Mouse (Mus musculus) lung, postnatal 36 days (tissue): ENCODE data around the gene Fcrl1.
A peak's percentile ranks its signal among the peaks of the same experiment; 100 is the strongest.
"Not testable (repeated sequence)": the region's sequence is repeated elsewhere in the genome, so short reads cannot be mapped to it uniquely, and the experiment has no call there.

Experiments
- DNase-seq: peaks from one replicate; pipeline ENCODE4 v3.0.0; 2022; ENCODE audit warnings: mixed read lengths

Gene Fcrl1

DNA sequence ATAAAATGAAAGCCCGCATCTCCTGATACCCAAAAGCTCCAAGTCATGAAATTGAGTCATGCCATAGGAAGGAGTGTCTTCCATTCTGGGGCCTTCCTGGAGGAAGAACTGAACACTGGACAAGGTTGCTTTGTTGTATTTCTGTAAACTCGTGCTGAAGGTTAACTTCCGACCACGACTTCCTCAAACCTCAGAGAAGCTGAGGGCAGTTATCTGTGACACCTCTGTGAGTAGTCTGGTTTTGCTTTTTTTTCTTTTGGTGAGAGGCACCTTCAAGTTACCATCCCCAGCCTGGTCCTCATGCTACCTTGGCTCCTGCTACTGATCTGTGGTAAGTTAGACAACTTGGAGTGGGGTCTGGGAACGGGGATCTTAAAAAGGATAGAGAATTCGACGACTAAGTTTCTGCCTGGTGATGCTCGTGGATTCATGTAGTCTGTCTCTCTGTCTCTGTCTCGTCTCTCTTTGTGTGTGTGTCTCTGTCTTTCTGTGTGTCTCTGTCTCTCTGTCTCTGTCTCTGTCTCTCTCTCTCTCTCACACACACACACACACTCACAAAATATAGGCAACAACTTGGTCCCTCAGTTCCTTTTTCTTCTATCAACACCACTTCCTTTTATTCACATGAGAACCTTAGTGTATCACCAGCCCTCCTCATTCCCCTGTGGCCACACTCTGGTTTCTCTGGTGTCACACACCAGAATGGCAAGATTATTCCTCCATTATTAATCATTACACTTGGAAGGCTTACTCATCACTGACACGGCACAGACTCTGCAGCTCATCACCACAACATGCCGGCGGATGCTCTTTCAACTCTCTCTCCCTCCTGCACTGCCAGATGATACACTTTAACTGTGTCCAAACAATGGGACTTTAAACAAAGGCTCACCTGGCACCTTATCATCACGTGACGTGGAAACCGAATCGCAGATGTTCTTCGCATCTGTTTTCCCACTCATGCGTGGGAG is at the start of gene Fcrl1:
Gene Fcrl1 (plus strand): TSS at position 193 of the 971 bp plus-strand sequence.
- DNase-seq: peak; percentile 27

DNA sequence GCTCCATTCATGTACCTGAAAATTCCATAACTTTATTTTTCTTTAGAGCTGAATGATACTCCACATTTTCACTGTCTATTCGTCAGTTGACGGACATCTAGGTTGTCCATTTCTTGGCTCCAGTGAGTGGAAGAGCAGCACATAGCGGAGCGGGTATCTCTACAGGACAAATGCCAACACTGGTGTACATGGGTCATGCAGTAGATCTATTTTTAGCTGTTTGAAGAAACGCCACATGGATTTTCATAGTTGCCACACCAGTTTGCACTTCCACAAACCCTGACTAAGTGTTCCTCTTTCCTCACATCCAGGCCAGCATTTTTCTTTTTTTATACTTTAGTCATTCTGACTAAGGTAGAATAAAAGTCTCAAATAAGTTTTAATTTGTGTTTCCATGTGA is 38.3 kb upstream of the Fcrl1 start:
- DNase-seq: peak; percentile 21

DNA sequence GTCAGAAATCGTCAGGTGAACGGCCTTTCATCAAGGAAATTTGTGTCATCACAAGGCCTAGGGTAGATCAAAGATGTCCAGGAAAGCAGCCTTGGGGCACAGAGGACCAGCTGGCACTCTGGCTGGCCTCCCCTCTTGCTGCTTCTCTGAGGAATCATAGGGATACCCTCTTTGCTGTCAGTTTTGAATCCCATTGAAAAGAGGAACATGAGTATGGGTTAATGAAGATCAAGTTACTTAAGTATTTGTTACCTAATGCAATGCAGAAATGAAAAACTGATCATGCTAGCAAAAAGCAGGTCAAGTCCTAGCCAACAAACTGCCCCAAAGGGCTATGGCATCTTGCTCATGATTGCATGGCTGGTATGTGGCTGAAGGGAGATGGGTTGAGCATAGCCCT is 25.2 kb upstream of the Fcrl1 start:
- not testable (repeated sequence) for DNase-seq

DNA sequence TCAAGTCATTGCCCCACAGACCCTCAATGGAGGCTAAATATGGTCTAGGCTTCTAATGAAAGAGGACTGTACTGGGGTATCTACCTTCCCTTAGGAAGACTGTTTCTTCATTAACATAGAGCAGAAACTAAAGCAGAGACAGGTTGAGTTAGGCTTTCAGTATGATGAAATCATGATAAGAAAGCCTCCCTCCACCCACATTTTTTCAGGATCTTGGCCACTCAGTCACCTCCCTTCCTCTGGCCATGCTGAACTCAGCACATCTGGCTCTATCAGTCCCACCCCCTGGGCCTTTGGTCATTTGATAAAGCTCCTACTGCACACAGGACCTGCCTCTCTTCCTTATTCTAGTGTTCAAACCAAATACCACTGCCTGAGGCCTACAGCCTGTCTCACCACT is 18.6 kb upstream of the Fcrl1 start, which contains the start of gene Cd5l:
Gene Cd5l (plus strand): TSS at position 301 of the 400 bp plus-strand sequence.
- no peak for DNase-seq

GRCm38 (mm10) chr3:87359215-87359614 is 17.0 kb upstream of the Fcrl1 start:
- no peak for DNase-seq

- DNase-seq: no peak
These were observed 15.7 kb upstream of the Fcrl1 start for GRCm38 (mm10) chr3:87360466-87360865.

GRCm38 (mm10) chr3:87365691-87366090 is 10.5 kb upstream of the Fcrl1 start:
- no peak for DNase-seq

GRCm38 (mm10) chr3:87367511-87367910 is 8.7 kb upstream of the Fcrl1 start:
- DNase-seq: no peak

GRCm38 (mm10) chr3:87369181-87369580 is 7.0 kb upstream of the Fcrl1 start:
- no peak for DNase-seq

GRCm38 (mm10) chr3:87377228-87377627 is 1.0 kb downstream of the Fcrl1 start:
- no peak for DNase-seq

GRCm38 (mm10) chr3:87377719-87378118 is 1.5 kb downstream of the Fcrl1 start:
- DNase-seq: no peak

DNA sequence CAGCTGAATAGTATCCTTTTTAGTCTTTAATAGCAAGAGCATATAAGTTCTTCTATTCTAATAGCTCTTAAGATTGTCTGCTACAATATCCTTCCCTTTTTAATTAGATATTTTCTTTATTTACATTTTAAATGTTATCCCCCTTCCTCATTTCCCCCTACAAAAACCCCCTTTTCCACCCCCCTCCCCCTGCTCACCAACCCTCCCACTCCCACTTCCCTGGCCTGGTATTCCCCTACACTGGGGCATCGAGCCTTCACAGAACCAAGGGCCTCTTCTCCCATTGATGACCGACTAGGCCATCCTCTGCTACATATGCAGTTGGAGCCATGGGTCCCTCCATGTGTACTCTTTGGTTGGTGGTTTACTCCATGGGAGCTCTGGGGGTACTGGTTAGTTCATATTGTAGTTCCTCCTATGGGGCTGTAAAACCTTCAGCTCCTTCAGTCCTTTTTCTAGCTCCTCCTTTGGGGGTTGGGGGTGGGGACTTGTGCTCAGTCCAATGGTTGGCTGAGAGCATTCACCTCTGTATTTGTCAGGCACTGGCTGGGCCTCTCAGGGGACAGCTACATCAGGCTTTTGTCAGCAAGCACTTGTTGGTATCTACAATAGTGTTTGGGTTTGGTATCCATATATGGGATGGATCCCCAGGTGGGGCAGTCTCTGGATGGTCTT is 3.6 kb downstream of the Fcrl1 start:
- DNase-seq: peak; percentile 45

DNA sequence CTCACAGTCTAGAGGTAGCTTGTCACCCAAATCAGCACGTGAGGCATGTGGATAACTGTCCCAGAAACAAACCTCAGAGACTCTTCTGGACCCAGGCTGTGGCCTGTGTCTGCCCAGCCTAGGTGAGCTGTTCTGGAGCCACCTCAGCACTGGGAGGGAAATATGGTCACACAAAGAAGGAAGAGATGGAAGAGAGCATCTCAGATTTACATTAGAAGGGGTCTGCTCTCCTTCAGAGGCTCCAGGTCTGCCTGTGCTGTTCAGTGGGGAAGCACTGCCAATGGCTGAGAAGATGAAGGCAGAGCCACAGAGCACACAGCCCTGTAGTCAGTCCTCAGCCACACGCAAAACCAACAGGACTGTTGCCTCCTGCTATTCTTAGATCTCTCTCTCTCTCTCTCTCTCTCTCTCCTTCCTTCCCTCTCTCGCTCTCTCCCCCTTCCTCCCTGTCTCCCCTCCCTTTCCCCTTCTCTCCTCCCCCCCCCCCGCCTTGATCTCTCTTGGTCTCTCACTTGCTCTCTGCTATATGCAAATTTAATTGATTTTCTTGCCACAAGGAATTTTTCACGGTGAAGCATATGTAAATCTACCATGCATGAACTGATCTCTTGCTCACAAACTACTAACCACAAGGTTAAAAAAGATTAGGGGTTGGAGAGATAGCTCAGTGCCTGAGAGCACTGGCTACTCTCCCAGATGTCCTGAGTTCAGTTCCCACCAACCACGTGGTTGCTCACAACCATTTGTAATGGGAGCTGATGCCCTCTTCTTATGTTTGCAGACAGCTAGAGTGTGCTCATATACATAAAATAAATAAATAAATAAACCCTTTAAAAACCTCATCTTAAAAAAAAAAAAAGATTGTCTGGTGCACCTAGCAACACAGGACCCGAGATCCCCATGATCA is 5.9 kb downstream of the Fcrl1 start:
- DNase-seq: no peak

DNA sequence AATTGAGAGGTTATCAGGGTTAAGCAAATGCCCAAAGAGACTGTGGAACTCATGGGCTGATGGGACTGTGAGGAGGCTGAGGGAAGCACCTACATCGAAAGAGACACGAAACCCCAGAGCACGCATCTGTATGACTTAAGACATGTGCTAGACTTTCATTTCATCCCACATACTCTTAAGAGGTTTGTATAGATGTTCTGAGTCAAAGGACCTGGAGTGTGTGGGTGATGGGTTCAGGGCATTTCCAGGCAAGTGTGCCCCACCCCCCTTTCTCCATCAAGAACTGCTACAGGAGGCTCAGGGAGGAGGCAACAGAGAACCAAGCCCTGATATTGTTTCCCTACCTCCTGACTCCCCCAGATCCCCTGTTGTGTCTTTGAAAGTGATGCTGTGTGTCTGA is 7.1 kb downstream of the Fcrl1 start:
- no peak for DNase-seq

DNA sequence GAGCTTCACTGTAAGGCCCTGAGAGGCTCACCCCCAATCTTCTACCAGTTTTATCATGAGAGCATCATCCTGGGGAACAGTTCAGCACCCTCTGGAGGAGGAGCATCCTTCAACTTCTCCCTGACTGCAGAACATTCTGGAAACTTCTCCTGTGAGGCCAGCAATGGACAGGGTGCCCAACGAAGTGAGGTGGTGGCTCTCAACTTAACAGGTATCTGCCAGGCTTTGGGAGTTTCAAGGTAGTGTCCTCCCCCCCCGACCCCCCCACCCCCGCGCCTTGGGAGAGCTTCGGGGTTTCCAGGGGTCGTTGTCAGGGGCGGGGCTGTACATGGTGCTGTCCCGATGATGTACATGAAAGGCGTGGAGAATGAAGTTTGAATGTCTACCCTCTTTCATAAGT is 8.9 kb downstream of the Fcrl1 start:
- DNase-seq: no peak

GRCm38 (mm10) chr3:87390935-87391334 is 14.7 kb downstream of the Fcrl1 start:
- DNase-seq: peak; percentile 4

DNA sequence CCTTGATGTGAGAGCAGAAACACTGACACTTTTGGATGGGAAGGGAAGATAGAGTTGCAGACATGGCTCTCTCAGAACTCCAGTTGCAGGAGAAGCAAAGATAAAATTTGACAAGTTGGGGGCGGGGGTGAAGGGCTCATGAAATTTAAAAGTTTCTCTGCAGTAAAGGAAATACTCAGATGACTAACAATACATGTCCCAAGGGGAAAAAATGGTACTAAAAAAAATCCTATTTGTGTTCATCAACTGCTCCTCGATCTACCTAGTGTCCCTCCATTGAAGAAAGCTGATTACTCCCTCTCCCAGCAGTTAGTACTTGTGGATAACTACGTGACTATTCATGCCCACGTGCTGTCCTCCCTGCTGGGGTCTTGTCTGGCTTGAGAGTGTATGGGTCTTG is 22.6 kb downstream of the Fcrl1 start:
- DNase-seq: no peak

- no peak for DNase-seq
These were observed 23.7 kb downstream of the Fcrl1 start for GRCm38 (mm10) chr3:87399906-87400305.

DNA sequence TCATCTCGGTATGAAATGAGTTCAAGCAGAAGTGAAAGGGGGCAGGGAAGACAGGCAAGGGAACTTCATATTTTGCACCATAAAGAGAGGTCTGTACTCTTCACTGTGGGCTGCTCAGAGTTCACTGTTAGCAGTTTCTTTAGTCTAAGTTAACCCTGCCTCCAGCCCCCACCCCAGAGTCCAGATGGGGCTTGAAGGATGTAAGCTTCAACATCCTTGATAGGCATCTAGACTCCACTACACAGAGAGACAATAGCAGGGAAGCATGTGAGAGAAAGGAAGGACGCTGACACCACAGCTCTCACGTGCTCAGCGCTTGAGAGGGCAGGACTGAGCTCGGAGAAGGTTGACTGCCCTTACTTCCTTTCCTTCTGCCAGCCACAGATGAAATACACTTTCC is 25.1 kb downstream of the Fcrl1 start:
- peak; percentile 22 for DNase-seq

GRCm38 (mm10) chr3:87408171-87408570 is 32.0 kb downstream of the Fcrl1 start:
- peak; percentile 69 for DNase-seq

- DNase-seq: no peak
These were observed 33.2 kb downstream of the Fcrl1 start for GRCm38 (mm10) chr3:87409196-87409935.

DNA sequence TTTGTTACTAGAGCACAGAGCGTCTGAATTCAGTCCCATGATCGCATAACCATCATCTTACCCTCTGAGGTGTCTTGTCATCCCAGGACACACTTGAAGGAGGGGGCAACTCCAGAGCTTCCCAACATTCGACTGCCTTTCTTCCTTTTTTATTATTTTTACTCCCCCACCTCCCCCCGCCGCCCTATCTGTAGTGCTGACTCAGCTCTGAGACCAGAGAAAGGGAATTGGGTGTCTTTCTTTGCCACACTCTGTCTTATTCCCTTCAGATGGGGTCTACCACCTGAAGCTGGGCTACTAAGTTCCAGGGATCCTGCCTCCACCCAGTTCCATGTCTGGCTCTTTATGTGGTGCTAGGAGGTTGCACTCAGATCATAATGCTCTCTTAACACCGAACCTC is 34.4 kb downstream of the Fcrl1 start:
- DNase-seq: no peak
